Mouse (Mus musculus) midbrain, embryonic 11.5 days (tissue): ENCODE results near the gene Olfr548-ps1. TPM values are rescaled to one million over a fixed set of nuclear protein-coding genes. Genes with fewer than 3 reads are reported as not detected.

ENCODE experiments used
- ATAC-seq: fragments of 200-750 bp; cut with Nextera tagmentation; 2 replicates; pipeline ENCODE4 v1.8.0; 2017; ENCODE audit warnings: moderate TSS enrichment, moderate library complexity; ENCODE audit not compliant: low FRiP score
- DNase-seq: peaks from one replicate; pipeline ENCODE4 v3.0.0; 2015; ENCODE audit warnings: low spot score; ENCODE audit errors: missing footprints
- H3K27ac ChIP-seq: fragments of 300-500 bp; sonication (generic); 2 replicates; pipeline ENCODE4 v1.5.1; 2014; ENCODE audit warnings: low read depth, low read length
- H3K27me3 ChIP-seq: fragments of 300-500 bp; sonication (generic); 2 replicates; pipeline ENCODE4 v1.6.1; 2014; ENCODE audit warnings: mild to moderate bottlenecking, low read length, moderate library complexity, mixed read lengths; ENCODE audit not compliant: control insufficient read depth, insufficient read depth
- H3K36me3 ChIP-seq: fragments of 300-500 bp; sonication (generic); 2 replicates; pipeline ENCODE4 v1.6.1; 2014; ENCODE audit warnings: mild to moderate bottlenecking, low read length, moderate library complexity, mixed read lengths; ENCODE audit not compliant: control insufficient read depth, insufficient read depth
- H3K4me1 ChIP-seq: fragments of 300-500 bp; sonication (generic); 2 replicates; pipeline ENCODE4 v1.6.1; 2014; ENCODE audit warnings: low read length; ENCODE audit not compliant: control insufficient read depth, insufficient read depth
- H3K4me2 ChIP-seq: fragments of 300-500 bp; sonication (generic); 2 replicates; pipeline ENCODE4 v1.6.1; 2014; ENCODE audit warnings: mild to moderate bottlenecking, moderate library complexity
- H3K4me3 ChIP-seq: fragments of 300-500 bp; sonication (generic); 2 replicates; pipeline ENCODE4 v1.5.1; 2014; ENCODE audit warnings: low read depth, low read length
- H3K9ac ChIP-seq: fragments of 300-500 bp; sonication (generic); 2 replicates; pipeline ENCODE4 v1.6.1; 2014; ENCODE audit warnings: low read length
- H3K9me3 ChIP-seq: fragments of 300-500 bp; sonication (generic); 2 replicates; pipeline ENCODE4 v1.6.1; 2016; ENCODE audit warnings: low read length; ENCODE audit not compliant: control insufficient read depth
- WGBS: fragments of 180-500 bp; shearing (Covaris S2); extraction: QIAGEN DNeasy Blood & Tissue Kit; methylation state at CpG from one replicate; pipeline ENCODE4 v1.1.7; 2014; 5-methylcytosine and 5-hydroxymethylcytosine counted together
- polyA plus RNA-seq: library from polyadenylated mRNA; unstranded; fragments of >200 nt; fragmentation: Nextera tagmentation; extraction: Ambion mirVana; gene quantifications from 2 replicates; pipeline ENCODE4 v1.2.1, GENCODE M21; 2014

The Olfr548-ps1 gene
- polyA plus RNA-seq, 1 experiment from 2014 or later, result not detected

DNA sequence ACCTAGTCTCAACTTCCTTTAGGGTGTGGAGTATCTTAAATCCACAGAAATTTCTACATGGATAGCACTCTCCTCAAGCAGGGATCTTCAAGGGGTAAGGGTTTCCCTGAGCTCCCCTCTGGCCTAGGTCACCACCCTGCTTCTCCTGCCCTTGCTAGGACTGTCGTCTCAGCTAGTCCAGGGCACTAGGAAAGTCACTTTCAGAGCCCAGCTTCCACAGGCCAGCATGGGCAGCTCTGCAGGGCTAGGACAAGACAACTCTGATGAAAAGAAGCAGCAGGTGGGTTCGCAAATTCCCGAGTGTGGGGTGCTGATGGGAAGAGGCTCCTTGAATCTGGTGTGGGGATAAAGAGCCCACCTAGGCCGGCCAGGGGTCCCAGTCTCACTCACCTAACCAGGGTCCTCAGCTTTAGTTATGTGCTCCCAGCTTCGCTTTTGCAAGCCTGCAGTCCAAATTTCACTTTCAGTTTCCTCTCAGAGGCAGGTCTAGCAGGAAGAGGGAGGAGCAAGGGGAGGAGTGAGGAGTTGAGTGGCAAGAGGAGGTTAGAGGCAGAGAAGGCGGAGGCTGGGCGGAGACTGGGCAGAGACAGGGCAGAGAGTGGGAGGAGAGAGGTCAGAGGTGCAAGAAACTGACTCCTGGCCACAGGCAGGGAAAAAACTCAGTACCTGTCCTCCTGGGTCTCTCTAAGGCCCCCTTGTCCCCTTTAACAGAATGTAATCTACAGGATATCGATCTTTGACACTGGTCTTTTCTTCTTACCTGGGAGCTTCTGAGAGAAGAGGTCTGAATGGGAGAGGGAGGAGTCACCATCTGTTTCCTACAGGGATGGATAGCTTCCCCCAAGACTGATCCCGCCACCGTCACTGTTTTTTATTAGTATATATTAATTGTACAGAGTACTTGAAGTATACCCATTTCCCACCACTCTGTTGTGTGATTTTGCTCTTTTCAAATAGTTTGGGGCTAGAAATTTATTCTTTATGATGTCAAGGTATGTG, 24.6 kb downstream of the Olfr548-ps1 start, which contains the start of gene Trim21:
Trim21 (minus strand) TSS at position 488 of the 999 bp plus-strand sequence.
- DNase-seq (peak; percentile 93), ATAC-seq (peak; percentile 87)
- peak within 1 kb of the TSS; percentile 13; the same call in 1 of the 2 replicates for H3K9ac ChIP-seq
- H3K4me2 ChIP-seq, result peak within 1 kb of the TSS; percentile 36; the same call in 1 of the 2 replicates
- H3K36me3 ChIP-seq, result no peaks in the 10 kb centered on the region
- H3K4me3 ChIP-seq, result peak within 1 kb of the TSS; percentile 17
- no peak within 1 kb of the TSS for H3K27ac ChIP-seq
- WGBS, result 26% methylated on average over 10 of the region's 10 CpGs
- H3K9me3 ChIP-seq, result no peaks in the 10 kb centered on the region
- no peaks in the 10 kb centered on the region for H3K4me1 ChIP-seq
- H3K27me3 ChIP-seq, result no peaks in the 10 kb centered on the region

GRCm38 (mm10) chr7:102566219-102566618, 25.5 kb downstream of the Olfr548-ps1 start:
- Histone ChIP-seq H3K27me3 (no peaks in the 10 kb centered on the region), H3K36me3 (no peaks in the 10 kb centered on the region), H3K9ac (no peak overlapping the region), H3K4me1 (no peaks in the 10 kb centered on the region), H3K9me3 (no peaks in the 10 kb centered on the region), H3K27ac (no peak overlapping the region), H3K4me2 (no peak overlapping the region), H3K4me3 (no peak overlapping the region)
- DNase-seq, result no peak
- ATAC-seq, result no peak
- 87% methylated on average over 4 of the region's 4 CpGs for WGBS

- DNase-seq, result no peak
- Histone ChIP-seq H3K27ac (no peak within 1 kb of the TSS), H3K4me1 (peaks cover 5% of the 10 kb centered on the region; the same call in 1 of the 2 replicates), H3K9me3 (no peaks in the 10 kb centered on the region), H3K36me3 (no peaks in the 10 kb centered on the region), H3K9ac (no peak within 1 kb of the TSS), H3K4me2 (no peak within 1 kb of the TSS), H3K4me3 (no peak within 1 kb of the TSS), H3K27me3 (no peaks in the 10 kb centered on the region)
- WGBS, result 95% methylated on average over 8 of the region's 8 CpGs
- ATAC-seq, result no peak
Measured at GRCm38 (mm10) chr7:102571142-102571541, 30.4 kb downstream of the Olfr548-ps1 start, which contains the start of gene Olfr550. TSS of gene Olfr550 (plus strand) at chr7:102571442.

DNA sequence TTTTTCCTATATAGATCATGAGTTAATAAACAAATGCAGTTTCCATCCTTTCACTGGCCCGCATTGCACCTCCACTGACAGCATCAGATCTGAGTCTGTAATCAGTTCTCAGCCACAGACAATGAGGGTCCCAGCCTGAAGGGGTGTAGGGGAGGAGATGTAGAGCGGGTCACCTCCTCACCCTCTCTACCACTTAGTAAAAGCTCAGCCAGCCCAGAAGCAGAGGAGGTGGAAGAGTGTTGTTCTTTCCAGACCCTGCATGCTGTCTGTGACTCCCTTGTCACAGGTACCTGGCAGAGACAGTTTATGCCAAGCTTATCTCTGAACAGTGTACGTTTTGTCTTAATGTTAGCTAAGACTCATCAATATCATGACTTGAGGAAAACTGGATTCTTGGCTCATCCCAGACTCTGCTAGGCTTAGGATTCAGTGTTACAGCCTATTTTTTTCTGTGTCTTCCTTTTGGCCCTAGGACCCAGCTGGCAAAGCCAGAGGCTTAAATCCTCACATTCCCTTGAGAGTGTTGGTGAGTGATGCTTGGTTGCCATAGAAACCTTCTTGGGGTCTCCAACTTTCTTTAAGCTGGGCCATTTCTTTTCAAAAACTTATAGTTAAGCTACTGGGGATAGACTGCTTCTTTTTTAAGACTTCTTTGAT, 32.6 kb downstream of the Olfr548-ps1 start:
- no peak overlapping the region for H3K4me3 ChIP-seq
- H3K4me1 ChIP-seq, result peaks cover 5% of the 10 kb centered on the region; the same call in 1 of the 2 replicates
- no peaks in the 10 kb centered on the region for H3K9me3 ChIP-seq
- WGBS, result 27% methylated on average over 3 of the region's 3 CpGs
- no peaks in the 10 kb centered on the region for H3K36me3 ChIP-seq
- ATAC-seq, result peak; percentile 89
- H3K27ac ChIP-seq, result peak overlapping the region; percentile 57; the same call in 1 of the 2 replicates
- H3K9ac ChIP-seq, result no peak overlapping the region
- peak; percentile 91 for DNase-seq
- no peak overlapping the region for H3K4me2 ChIP-seq
- H3K27me3 ChIP-seq, result no peaks in the 10 kb centered on the region

DNA sequence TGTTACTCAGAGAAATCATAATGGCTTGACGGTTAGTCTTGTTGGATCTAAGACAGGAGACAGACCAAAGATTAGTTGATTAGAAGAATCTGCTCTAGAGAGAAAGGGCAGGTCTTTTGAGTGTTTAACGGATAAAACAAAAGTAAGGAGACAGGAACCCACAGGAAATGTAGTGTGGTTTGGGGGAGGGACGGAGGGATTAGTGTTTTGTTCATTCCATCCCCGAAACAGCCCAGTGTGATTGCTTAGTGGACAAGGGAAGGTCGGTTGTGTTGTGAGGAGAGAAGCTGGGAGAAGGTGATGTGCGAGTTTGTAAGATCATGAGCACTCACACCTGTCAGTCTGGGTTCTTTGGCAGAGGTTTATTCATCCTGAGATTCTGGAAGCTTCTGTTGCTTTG, 35.3 kb downstream of the Olfr548-ps1 start:
- DNase-seq, result no peak
- Histone ChIP-seq H3K9ac (no peak overlapping the region), H3K27ac (no peak overlapping the region), H3K4me3 (no peak overlapping the region), H3K36me3 (no peaks in the 10 kb centered on the region), H3K4me1 (peaks cover 5% of the 10 kb centered on the region; the same call in 1 of the 2 replicates), H3K27me3 (no peaks in the 10 kb centered on the region), H3K4me2 (no peak overlapping the region), H3K9me3 (no peaks in the 10 kb centered on the region)
- ATAC-seq, result no peak
- 55% methylated on average over 6 of the region's 6 CpGs for WGBS

DNA sequence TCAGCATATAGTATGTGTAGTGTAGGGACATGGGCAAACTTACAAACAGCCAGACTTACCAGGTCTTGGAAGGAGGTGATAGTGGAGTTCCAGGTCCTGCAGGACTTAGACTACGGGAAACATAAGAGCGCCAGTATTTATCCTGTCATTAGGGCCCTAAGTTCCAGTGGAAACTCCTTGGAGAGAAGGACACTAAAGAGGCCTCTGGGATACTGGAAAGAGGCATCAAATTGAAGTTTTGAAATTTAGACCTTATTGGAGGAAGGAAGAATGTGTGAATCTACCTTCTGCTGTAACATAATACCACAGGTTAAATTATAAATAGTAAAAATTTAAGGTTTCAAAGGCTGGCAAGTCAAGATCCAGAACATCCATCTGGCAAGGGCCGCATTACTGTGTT, 51.1 kb downstream of the Olfr548-ps1 start, which contains the start of gene Olfr551:
Olfr551 (minus strand) TSS at position 101 of the 400 bp plus-strand sequence.
- ATAC-seq (no peak), DNase-seq (no peak)
- Histone ChIP-seq H3K27ac (no peak within 1 kb of the TSS), H3K27me3 (no peaks in the 10 kb centered on the region), H3K36me3 (no peaks in the 10 kb centered on the region), H3K4me3 (no peak within 1 kb of the TSS), H3K9me3 (no peaks in the 10 kb centered on the region), H3K4me1 (no peaks in the 10 kb centered on the region), H3K4me2 (no peak within 1 kb of the TSS), H3K9ac (no peak within 1 kb of the TSS)
- WGBS, result 89% methylated on average over 3 of the region's 3 CpGs

Other genes starting within 250 kb of the Olfr548-ps1 start
- 234 and 249 TPM in 2 replicates for gene Rrm1, start 99.2 kb upstream of the Olfr548-ps1 start, polyA plus RNA-seq
- gene Olfr543, start 59.2 kb upstream of the Olfr548-ps1 start, polyA plus RNA-seq, result 0.25 and 0.33 TPM in 2 replicates
- 0.04 and 0.10 TPM in 2 replicates for gene Olfr544, start 52.6 kb upstream of the Olfr548-ps1 start, polyA plus RNA-seq
- 0.16 TPM in 1 of 2 replicates, not detected in the other for gene Olfr545, start 41.3 kb upstream of the Olfr548-ps1 start, polyA plus RNA-seq
- not detected in 2 replicates for gene Olfr547, start 6.1 kb upstream of the Olfr548-ps1 start, polyA plus RNA-seq
- not detected in 2 replicates for gene Olfr549, start 9.0 kb downstream of the Olfr548-ps1 start, polyA plus RNA-seq
- gene Trim21, start 24.6 kb downstream of the Olfr548-ps1 start, polyA plus RNA-seq, result 0.42 and 0.44 TPM in 2 replicates
- gene Olfr550, start 30.5 kb downstream of the Olfr548-ps1 start, polyA plus RNA-seq, result not detected in 2 replicates
- not detected in 2 replicates for gene Olfr551, start 51.0 kb downstream of the Olfr548-ps1 start, polyA plus RNA-seq
- gene Olfr552, start 56.9 kb downstream of the Olfr548-ps1 start, polyA plus RNA-seq, result not detected in 2 replicates
- not detected in 2 replicates for gene Olfr553, start 77.3 kb downstream of the Olfr548-ps1 start, polyA plus RNA-seq
- not detected in 2 replicates for gene Olfr554, start 97.5 kb downstream of the Olfr548-ps1 start, polyA plus RNA-seq
- gene Olfr555, start 117.9 kb downstream of the Olfr548-ps1 start, polyA plus RNA-seq, result not detected in 2 replicates
- not detected in 2 replicates for gene Olfr556, start 124.0 kb downstream of the Olfr548-ps1 start, polyA plus RNA-seq
- gene Trim68, start 146.4 kb downstream of the Olfr548-ps1 start, polyA plus RNA-seq, result 9.5 and 10.8 TPM in 2 replicates
- not detected in 2 replicates for gene Olfr557, start 155.0 kb downstream of the Olfr548-ps1 start, polyA plus RNA-seq
- gene Olfr558, start 161.3 kb downstream of the Olfr548-ps1 start, polyA plus RNA-seq, result not detected in 2 replicates
- not detected in 2 replicates for gene Olfr33, start 178.2 kb downstream of the Olfr548-ps1 start, polyA plus RNA-seq
- not detected in 2 replicates for gene Olfr559, start 186.6 kb downstream of the Olfr548-ps1 start, polyA plus RNA-seq
- not detected in 2 replicates for gene Olfr560, start 218.5 kb downstream of the Olfr548-ps1 start, polyA plus RNA-seq
- gene Olfr78, start 218.6 kb downstream of the Olfr548-ps1 start, polyA plus RNA-seq, result not detected in 2 replicates
- gene Olfr561, start 230.3 kb downstream of the Olfr548-ps1 start, polyA plus RNA-seq, result not detected in 2 replicates